In the genomic region with DNA sequence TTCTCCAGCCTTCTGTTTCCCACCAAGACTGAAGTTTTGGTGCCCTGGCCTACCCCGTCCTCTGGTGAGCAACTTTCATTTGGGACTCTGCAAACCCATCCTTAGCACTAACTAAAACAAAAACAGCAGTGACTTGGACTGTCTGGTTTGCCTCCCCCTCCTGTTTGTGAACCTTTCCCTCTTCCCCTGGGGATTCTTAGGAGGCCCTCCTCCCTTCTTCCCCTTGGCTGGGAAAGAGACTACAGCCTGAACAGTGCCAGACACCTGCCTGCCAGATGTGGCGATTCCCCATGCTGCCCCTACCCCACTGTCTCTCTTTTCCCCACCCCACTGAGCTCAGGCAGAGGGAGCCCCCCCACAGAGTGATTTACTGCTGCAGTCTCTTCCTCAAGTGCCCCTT, we compare ENCODE assay signal across 8 mouse cellular contexts. TPM values are rescaled to one million over a fixed set of nuclear protein-coding genes. Genes with fewer than 3 reads are reported as not detected.
A peak's percentile ranks its signal among the peaks of the same experiment; 100 is the strongest.
DNase-seq lines count a peak whose midpoint lies in the region; ATAC-seq lines count a peak whose summit lies in the region.

No protein-coding gene starts in this region.

- intact Hi-C loops in heart, postnatal 25 days (cut with DNase I): loop anchor here (10.0 kb wide), 1 partner anchor 46 kb away; the partner anchor contains the start of gene Nfe2

- 32% methylated on average over 2 of the region's 2 CpGs for WGBS in heart, embryonic 10.5 days
- 16% methylated on average over 2 of the region's 2 CpGs for WGBS in hindbrain, embryonic 11.5 days
- WGBS in midbrain, embryonic 15.5 days: 16% methylated on average over 2 of the region's 2 CpGs

- H3K36me3 ChIP-seq in heart, embryonic 10.5 days: peaks cover 33% of the 10 kb centered on the region
- no peaks in the 10 kb centered on the region for H3K36me3 ChIP-seq in hindbrain, embryonic 11.5 days (ENCODE audit: control insufficient read depth, insufficient read depth, low read length)
- H3K36me3 ChIP-seq in midbrain, embryonic 15.5 days (replicated peaks): no peaks in the 10 kb centered on the region

- no peaks in the 10 kb centered on the region for H3K9me3 ChIP-seq in heart, embryonic 10.5 days
- H3K9me3 ChIP-seq in hindbrain, embryonic 11.5 days (ENCODE audit: control insufficient read depth, low read length): no peaks in the 10 kb centered on the region
- H3K9me3 ChIP-seq in midbrain, embryonic 15.5 days: no peaks in the 10 kb centered on the region

- H3K27me3 ChIP-seq in heart, embryonic 10.5 days (ENCODE audit: insufficient read depth, poor library complexity, severe bottlenecking): no peaks in the 10 kb centered on the region
- no peaks in the 10 kb centered on the region for H3K27me3 ChIP-seq in hindbrain, embryonic 11.5 days (ENCODE audit: control insufficient read depth, insufficient read depth, low read length)
- no peaks in the 10 kb centered on the region for H3K27me3 ChIP-seq in midbrain, embryonic 15.5 days (replicated peaks)

- peaks cover 69% of the 10 kb centered on the region for H3K4me1 ChIP-seq in heart, embryonic 10.5 days
- H3K4me1 ChIP-seq in hindbrain, embryonic 11.5 days (replicated peaks; ENCODE audit: control insufficient read depth, insufficient read depth, low read length): peaks cover 65% of the 10 kb centered on the region
- H3K4me1 ChIP-seq in midbrain, embryonic 15.5 days: peaks cover 90% of the 10 kb centered on the region

- no peak overlapping the region for H3K4me2 ChIP-seq in hindbrain, embryonic 11.5 days (replicated peaks; ENCODE audit: low read depth, low read length)
- no peak overlapping the region for H3K4me2 ChIP-seq in midbrain, embryonic 15.5 days

- no peak for ATAC-seq in hindbrain, embryonic 11.5 days (ENCODE audit: low FRiP score)
- no peak for ATAC-seq in midbrain, embryonic 15.5 days (replicated peaks)
- ATAC-seq in erythroblast, adult 5-6 weeks (replicated peaks; ENCODE audit: low FRiP score, poor library complexity, severe bottlenecking): no peak

- DNase-seq in heart, embryonic 10.5 days (ENCODE audit: low spot score): no peak
- DNase-seq in heart, postnatal 25 days (ENCODE audit: low spot score): no peak
- DNase-seq in embryo, embryonic 10.5 days (ENCODE audit: low spot score): peak; percentile 80
- DNase-seq in hindbrain, embryonic 11.5 days (ENCODE audit: low spot score): peak; percentile 60
- DNase-seq in urinary bladder, postnatal 14 days (ENCODE audit: low spot score): no peak
- DNase-seq in ovary, adult 18-20 months (ENCODE audit: low spot score): no peak

- H3K9ac ChIP-seq in hindbrain, embryonic 11.5 days (ENCODE audit: low read depth, low read length): no peak overlapping the region; the same call in 1 of the 2 replicates
- H3K9ac ChIP-seq in midbrain, embryonic 15.5 days: no peak overlapping the region

- peak overlapping the region; percentile 93 for H3K27ac ChIP-seq in heart, embryonic 10.5 days
- H3K27ac ChIP-seq in hindbrain, embryonic 11.5 days (ENCODE audit: low read depth, low read length): peak overlapping the region; percentile 97
- peak overlapping the region; percentile 98 for H3K27ac ChIP-seq in midbrain, embryonic 15.5 days

- H3K4me3 ChIP-seq in heart, embryonic 10.5 days: no peak overlapping the region
- H3K4me3 ChIP-seq in hindbrain, embryonic 11.5 days (ENCODE audit: low read depth, low read length): no peak overlapping the region
- no peak overlapping the region for H3K4me3 ChIP-seq in midbrain, embryonic 15.5 days

RNA-seq across cellular contexts. Expression of gene Gpr84, which starts 9.4 kb away (rescaled TPM):
- polyA plus RNA-seq in heart, embryonic 10.5 days (2016; fragmentation: Nextera tagmentation; extraction: Ambion mirVana): 0.35 TPM in 1 of 2 replicates, not detected in the other
- not detected for total RNA-seq in heart, postnatal 25 days (2021)
- 0.11 and 0.34 TPM in 2 replicates for polyA plus RNA-seq in hindbrain, embryonic 11.5 days (2014; fragmentation: Nextera tagmentation; extraction: Ambion mirVana)
- 0.31 and 0.34 TPM in 2 replicates for polyA plus RNA-seq in midbrain, embryonic 15.5 days (2015; fragmentation: Nextera tagmentation; extraction: Ambion mirVana)
- total RNA-seq in erythroblast, adult 5-6 weeks (2015; ENCODE audit: low replicate concordance): 0.96 and 2.1 TPM in 2 replicates
- total RNA-seq in erythroblast, adult 5-6 weeks (2017; ENCODE audit: low replicate concordance): 0.70 and 1.3 TPM in 2 replicates

RNA-seq across cellular contexts. Expression of gene Copz1, which starts 28.5 kb away (rescaled TPM):
- polyA plus RNA-seq in heart, embryonic 10.5 days (2016; fragmentation: Nextera tagmentation; extraction: Ambion mirVana): 220 and 264 TPM in 2 replicates
- 10 to 100 TPM; 51.8 to 53.4 TPM for total RNA-seq in heart, postnatal 25 days (2021)
- 310 and 313 TPM in 2 replicates for polyA plus RNA-seq in hindbrain, embryonic 11.5 days (2014; fragmentation: Nextera tagmentation; extraction: Ambion mirVana)
- 197 and 203 TPM in 2 replicates for polyA plus RNA-seq in midbrain, embryonic 15.5 days (2015; fragmentation: Nextera tagmentation; extraction: Ambion mirVana)
- total RNA-seq in erythroblast, adult 5-6 weeks (2015; ENCODE audit: low replicate concordance): 123 and 131 TPM in 2 replicates
- total RNA-seq in erythroblast, adult 5-6 weeks (2017; ENCODE audit: low replicate concordance): 54.0 and 56.5 TPM in 2 replicates

RNA-seq across cellular contexts. Expression of gene Zfp385a, which starts 38.8 kb away (rescaled TPM):
- 8.9 and 15.8 TPM in 2 replicates for polyA plus RNA-seq in heart, embryonic 10.5 days (2016; fragmentation: Nextera tagmentation; extraction: Ambion mirVana)
- 10 to 100 TPM; 12.5 to 13.7 TPM for total RNA-seq in heart, postnatal 25 days (2021)
- polyA plus RNA-seq in hindbrain, embryonic 11.5 days (2014; fragmentation: Nextera tagmentation; extraction: Ambion mirVana): 19.7 and 22.2 TPM in 2 replicates
- 24.4 and 25.6 TPM in 2 replicates for polyA plus RNA-seq in midbrain, embryonic 15.5 days (2015; fragmentation: Nextera tagmentation; extraction: Ambion mirVana)
- 2.9 and 5.6 TPM in 2 replicates for total RNA-seq in erythroblast, adult 5-6 weeks (2015; ENCODE audit: low replicate concordance)
- 0.68 and 0.84 TPM in 2 replicates for total RNA-seq in erythroblast, adult 5-6 weeks (2017; ENCODE audit: low replicate concordance)

RNA-seq across cellular contexts. Expression of gene Nfe2, which starts 42.8 kb away (rescaled TPM):
- polyA plus RNA-seq in heart, embryonic 10.5 days (2016; fragmentation: Nextera tagmentation; extraction: Ambion mirVana): 15.2 and 19.4 TPM in 2 replicates
- under 1 TPM; 0.42 to 0.64 TPM for total RNA-seq in heart, postnatal 25 days (2021)
- 4.7 and 5.0 TPM in 2 replicates for polyA plus RNA-seq in hindbrain, embryonic 11.5 days (2014; fragmentation: Nextera tagmentation; extraction: Ambion mirVana)
- polyA plus RNA-seq in midbrain, embryonic 15.5 days (2015; fragmentation: Nextera tagmentation; extraction: Ambion mirVana): 0.63 and 0.92 TPM in 2 replicates
- total RNA-seq in erythroblast, adult 5-6 weeks (2015; ENCODE audit: low replicate concordance): 449 and 473 TPM in 2 replicates
- total RNA-seq in erythroblast, adult 5-6 weeks (2017; ENCODE audit: low replicate concordance): 629 and 671 TPM in 2 replicates

Comparison
In these comparisons a context has a peak if more than half of its experiments do, and no peak if none do; other contexts are left out.
1. DNase-seq: peak in embryo, embryonic 10.5 days (single experiment) and hindbrain, embryonic 11.5 days (single experiment); none in heart, embryonic 10.5 days (single experiment), heart, postnatal 25 days (single experiment), urinary bladder, postnatal 14 days (single experiment) and ovary, adult 18-20 months (single experiment).
2. Peak in every context shown above with its lines, with median percentiles within 50 percentile points of each other: H3K27ac ChIP-seq.